ENCODE assay signal across 29 mouse cellular contexts in the genomic region with DNA sequence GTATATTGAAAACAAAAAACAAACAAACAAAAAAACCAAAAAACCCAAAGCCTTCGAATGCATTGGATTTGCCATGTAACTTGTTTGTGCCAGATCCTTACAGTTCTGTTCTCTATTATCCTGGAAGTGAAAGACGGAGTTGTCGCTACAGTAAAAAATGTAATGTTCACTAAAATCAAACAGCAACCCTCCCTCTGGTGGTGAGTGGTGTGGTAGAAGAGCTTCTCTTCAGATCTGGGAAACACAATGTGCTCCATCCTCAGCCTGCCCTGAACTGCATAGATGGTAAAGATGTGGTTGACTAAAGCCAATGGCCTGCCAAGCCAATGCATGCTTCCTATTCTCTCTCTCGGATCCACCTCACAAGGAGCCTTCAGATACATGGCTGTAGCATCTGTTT.
DNase-seq lines count a peak whose midpoint lies in the region; ATAC-seq and TF ChIP-seq lines count a peak whose summit lies in the region.
"Had no signal": no experiment of that assay in that cellular context is flagged by ENCODE, and none has a peak within 500 bp of the region (broad histone marks: within the 10 kb centered on the region; RNA-seq: fewer than 3 reads in every experiment).

No protein-coding gene starts in this region.

- H3K36me3 ChIP-seq in forebrain, postnatal 0 days (ENCODE audit: insufficient read depth), result peaks cover 3% of the 10 kb centered on the region
- no peaks in the 10 kb centered on the region; the same call in 1 of the 2 replicates for H3K36me3 ChIP-seq in forebrain, embryonic 15.5 days
- H3K36me3 ChIP-seq: heart, embryonic 10.5 days; heart, embryonic 15.5 days; limb, embryonic 10.5 days; limb, embryonic 15.5 days had no signal

- no peak for DNase-seq in forebrain, postnatal 0 days
- DNase-seq in layer of hippocampus, adult 2 months (ENCODE audit: low spot score in 2 of 2), result no peak
- DNase-seq in layer of hippocampus, adult 8-10 months (ENCODE audit: low spot score in 2 of 2), result no peak
- DNase-seq in 3T3-L1 (ENCODE audit: low read depth, low spot score) (peak; percentile 34), NIH3T3 (ENCODE audit: low read depth) (peak; percentile 14), liver (no peak)
- DNase-seq: adrenal gland, postnatal 14 days; B cell, adult 2 months; cerebellum, adult 8-10 months; cerebellum, postnatal 25 days; gastrocnemius, postnatal 14 days; kidney, adult 18-20 months; kidney, postnatal 14 days; layer of hippocampus, postnatal 36 days; lung, adult 2 months; lung, postnatal 10 days; midbrain, embryonic 14.5 days; right cerebral cortex, postnatal 25 days; thymus, adult 18-20 months; thymus, postnatal 25 days had no signal

- no peak overlapping the region for H3K4me2 ChIP-seq in forebrain, postnatal 0 days (ENCODE audit: low read depth)
- H3K4me2 ChIP-seq in forebrain, embryonic 15.5 days (replicated peaks), result no peak overlapping the region
- H3K4me2 ChIP-seq: heart, embryonic 15.5 days; limb, embryonic 15.5 days had no signal

- TF ChIP-seq CTCF in forebrain, postnatal 0 days (IDR thresholded peaks at IDR 0.05; ENCODE audit: low read depth), result peak; percentile 25; the same call in 1 of the 2 replicates
- peak; percentile 63 for TF ChIP-seq CTCF in layer of hippocampus, adult 2 months (conservative IDR thresholded peaks at IDR 0.05)

- no peaks in the 10 kb centered on the region for H3K9me3 ChIP-seq in forebrain, postnatal 0 days (ENCODE audit: low read length)
- no peaks in the 10 kb centered on the region for H3K9me3 ChIP-seq in forebrain, embryonic 15.5 days
- H3K9me3 ChIP-seq: heart, embryonic 10.5 days; heart, embryonic 15.5 days; limb, embryonic 10.5 days; limb, embryonic 15.5 days had no signal

- no peak overlapping the region for H3K9ac ChIP-seq in forebrain, postnatal 0 days
- no peak overlapping the region for H3K9ac ChIP-seq in forebrain, embryonic 15.5 days (replicated peaks)
- H3K9ac ChIP-seq: heart, embryonic 15.5 days; limb, embryonic 15.5 days; liver, embryonic 14.5 days had no signal

- no peaks in the 10 kb centered on the region for H3K4me1 ChIP-seq in forebrain, postnatal 0 days (ENCODE audit: insufficient read depth)
- H3K4me1 ChIP-seq in forebrain, embryonic 15.5 days, result peaks cover 12% of the 10 kb centered on the region
- H3K4me1 ChIP-seq: heart, embryonic 10.5 days; heart, embryonic 15.5 days; limb, embryonic 10.5 days; limb, embryonic 15.5 days had no signal

- H3K27me3 ChIP-seq in forebrain, postnatal 0 days (ENCODE audit: insufficient read depth, low read length), result no peaks in the 10 kb centered on the region
- H3K27me3 ChIP-seq in forebrain, embryonic 15.5 days, result no peaks in the 10 kb centered on the region
- H3K27me3 ChIP-seq: heart, embryonic 15.5 days; limb, embryonic 15.5 days had no signal

- no peak for ATAC-seq in forebrain, postnatal 0 days
- no peak for ATAC-seq in forebrain, embryonic 15.5 days (replicated peaks)
- ATAC-seq: forebrain, embryonic 14.5 days; hindbrain, embryonic 16.5 days had no signal

- no peak overlapping the region for H3K27ac ChIP-seq in forebrain, postnatal 0 days (ENCODE audit: low read depth, low read length)
- no peak overlapping the region for H3K27ac ChIP-seq in forebrain, embryonic 15.5 days (replicated peaks)
- H3K27ac ChIP-seq in layer of hippocampus, adult 2 months, result peak overlapping the region; percentile 28; the same call in 1 of the 2 replicates
- H3K27ac ChIP-seq: heart, embryonic 10.5 days; heart, embryonic 15.5 days; limb, embryonic 10.5 days; limb, embryonic 15.5 days; liver, embryonic 14.5 days; macrophage had no signal

- no peak overlapping the region for H3K4me3 ChIP-seq in forebrain, postnatal 0 days (ENCODE audit: low read depth, low read length)
- no peak overlapping the region for H3K4me3 ChIP-seq in forebrain, embryonic 15.5 days
- no peak overlapping the region for H3K4me3 ChIP-seq in layer of hippocampus, adult 2 months
- H3K4me3 ChIP-seq: heart, embryonic 10.5 days; heart, embryonic 15.5 days; limb, embryonic 10.5 days; limb, embryonic 15.5 days had no signal

- whole genome bisulfite sequencing in forebrain, postnatal 0 days, result 83% methylated on average over 4 of the region's 4 CpGs
- WGBS in forebrain, embryonic 15.5 days, result 96% methylated on average over 4 of the region's 4 CpGs

Comparison
In these comparisons a context has a peak if more than half of its experiments do, and no peak if none do; other contexts are left out.
1. DNase-seq: peak in 3T3-L1 (single experiment) and NIH3T3 (single experiment); none in forebrain, postnatal 0 days (single experiment), layer of hippocampus, adult 2 months (0 of 2), layer of hippocampus, adult 8-10 months (0 of 2) and liver (single experiment).